Mouse (Mus musculus) T-cell, adult 2 months (primary cell): Measurements from ENCODE around the gene Map1lc3b.

Experiments
- DNase-seq: peaks from one replicate; pipeline ENCODE4 v3.0.0; 2022; ENCODE audit warnings: low spot score

Map1lc3b gene

GRCm38 (mm10) chr8:121609251-121609650 lies 19.1 kb downstream of the Map1lc3b start:
- DNase-seq = no peak

DNA sequence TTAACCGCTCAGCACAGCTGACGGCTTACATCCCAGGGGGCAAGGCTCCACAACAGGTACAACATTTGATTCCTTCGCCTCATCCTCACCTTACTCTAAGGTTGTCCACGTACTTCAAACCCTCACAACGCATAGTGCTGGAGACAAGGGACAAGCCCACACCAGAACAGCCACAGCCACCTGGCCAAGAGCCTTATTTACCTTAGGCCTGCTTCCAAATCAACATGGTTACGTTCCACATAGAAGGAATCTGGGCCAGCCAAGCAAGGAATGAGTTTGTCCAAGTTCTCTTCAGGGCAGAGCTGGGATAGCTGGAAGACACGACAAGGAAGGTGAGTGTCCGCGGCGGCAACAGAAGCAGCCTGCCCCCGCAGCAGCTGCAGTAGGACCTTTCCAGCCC lies 19.8 kb downstream of the Map1lc3b start:
- no peak for DNase-seq

- DNase-seq = no peak
Measured at GRCm38 (mm10) chr8:121613419-121613818, 23.3 kb downstream of the Map1lc3b start.

GRCm38 (mm10) chr8:121619401-121619995 lies 29.3 kb downstream of the Map1lc3b start:
- no peak for DNase-seq

DNA sequence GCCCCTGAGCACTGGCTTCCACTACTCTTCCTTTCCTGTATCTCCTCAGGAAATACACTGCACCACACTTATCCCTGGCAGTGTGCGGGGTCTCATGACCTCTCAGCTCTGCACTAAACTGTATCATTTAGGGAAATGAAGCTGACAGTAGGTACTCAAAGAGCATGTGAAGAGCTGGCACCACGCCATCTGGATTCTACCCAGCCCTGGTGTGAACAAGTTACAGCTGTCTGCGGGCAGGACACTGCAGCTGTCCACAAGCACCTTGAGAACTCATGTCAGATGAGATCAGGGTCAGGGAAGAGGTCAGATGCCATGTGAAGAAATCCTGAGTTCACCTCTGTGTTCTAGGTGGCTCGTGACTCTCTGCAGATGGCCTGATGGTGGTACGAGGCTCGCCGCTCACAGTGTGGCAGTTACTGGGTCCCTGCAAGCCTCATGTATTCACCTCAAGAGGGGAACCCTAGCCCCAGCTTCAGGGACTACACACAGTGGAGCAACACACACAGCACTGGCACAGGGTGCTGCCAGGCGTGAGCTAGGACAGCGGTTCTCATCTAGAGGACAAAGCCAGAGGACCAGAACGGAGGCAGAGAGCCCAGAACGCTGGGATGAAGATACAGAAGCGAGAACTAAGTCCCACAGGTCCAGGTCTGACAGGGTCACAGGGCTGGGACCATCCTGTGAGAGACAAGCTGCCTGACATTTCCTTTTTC lies 30.8 kb downstream of the Map1lc3b start:
- DNase-seq = no peak

DNA sequence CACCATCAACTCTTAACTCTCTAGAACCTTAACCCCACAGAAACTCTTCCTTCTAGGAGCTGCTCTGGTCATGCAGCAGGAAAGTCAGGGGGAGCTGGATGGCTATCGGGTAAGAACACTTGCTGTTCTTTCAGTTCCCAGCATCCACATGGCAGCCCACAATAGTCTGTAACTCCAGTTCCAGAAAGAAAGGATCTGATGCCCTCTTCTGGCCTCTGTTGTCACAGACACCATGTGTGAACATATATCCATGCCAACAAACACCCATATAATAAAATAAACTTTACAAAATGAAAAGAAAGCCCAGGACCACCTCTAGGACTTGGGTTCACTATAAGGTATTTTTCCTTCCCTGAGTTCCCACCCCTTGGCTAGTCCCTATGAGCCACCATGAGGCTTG lies 31.7 kb downstream of the Map1lc3b start:
- DNase-seq = no peak

GRCm38 (mm10) chr8:121623043-121623442 lies 32.9 kb downstream of the Map1lc3b start:
- DNase-seq = no peak

DNA sequence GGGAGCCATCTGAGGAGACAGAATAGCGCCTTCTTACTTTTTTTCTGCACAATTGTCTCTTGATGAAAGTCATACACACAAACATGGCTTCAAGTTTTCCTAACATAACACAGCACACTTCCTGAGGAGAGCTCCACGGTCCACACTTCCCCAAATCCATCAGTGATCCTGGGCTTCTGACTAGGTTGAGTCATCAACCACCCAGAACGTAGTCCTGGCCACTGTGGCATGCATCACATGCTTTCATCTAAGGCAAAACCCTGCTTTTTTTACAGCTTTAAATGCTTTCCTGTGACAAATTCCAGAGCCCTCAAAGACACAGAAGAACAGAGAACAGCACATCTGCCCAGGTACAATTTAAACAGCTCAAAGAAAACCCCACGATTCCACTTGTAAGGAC lies 38.5 kb downstream of the Map1lc3b start:
- DNase-seq = no peak

- no peak for DNase-seq
Measured at GRCm38 (mm10) chr8:121631645-121632071, 41.5 kb downstream of the Map1lc3b start.

DNA sequence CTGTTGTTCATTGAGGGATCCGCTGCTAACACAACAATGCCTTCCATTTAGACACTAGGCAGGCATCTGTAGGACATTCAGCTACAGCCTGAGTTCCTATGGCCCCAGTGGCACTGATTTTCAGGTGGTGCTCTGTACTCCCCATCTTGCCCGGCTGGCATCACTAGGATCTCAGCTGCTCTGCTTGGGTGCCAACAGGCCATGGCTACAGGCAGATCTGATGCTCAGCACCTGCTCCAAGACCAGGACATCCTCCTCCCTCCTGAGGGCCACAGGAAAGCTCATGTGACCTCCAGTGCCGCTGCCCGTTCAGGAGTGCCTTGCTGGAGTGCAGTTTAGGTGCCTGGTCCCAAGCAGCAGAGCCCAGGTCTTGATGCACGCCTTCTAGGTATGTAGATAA lies 42.2 kb downstream of the Map1lc3b start:
- no peak for DNase-seq

DNA sequence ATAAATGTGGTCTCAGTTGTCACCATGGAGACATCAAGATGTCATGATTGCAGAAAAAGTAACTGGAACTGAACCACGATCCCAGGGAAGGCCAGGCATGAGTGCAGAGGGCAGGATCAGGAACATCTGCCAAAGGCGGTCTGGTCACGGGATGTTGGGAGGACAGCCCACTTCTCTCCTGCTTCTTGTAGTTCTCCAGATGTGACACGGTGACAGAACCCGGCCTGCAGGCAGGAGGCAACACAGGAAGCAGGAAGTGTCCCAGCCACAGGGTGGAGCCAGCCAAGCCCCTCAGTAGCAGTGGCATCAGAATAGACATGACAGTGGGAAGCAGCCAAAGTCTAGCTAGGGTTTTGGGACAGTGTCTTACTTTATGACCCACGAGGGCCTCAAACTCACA lies 45.4 kb downstream of the Map1lc3b start:
- DNase-seq = no peak

GRCm38 (mm10) chr8:121636180-121636579 lies 46.0 kb downstream of the Map1lc3b start:
- no peak for DNase-seq

DNA sequence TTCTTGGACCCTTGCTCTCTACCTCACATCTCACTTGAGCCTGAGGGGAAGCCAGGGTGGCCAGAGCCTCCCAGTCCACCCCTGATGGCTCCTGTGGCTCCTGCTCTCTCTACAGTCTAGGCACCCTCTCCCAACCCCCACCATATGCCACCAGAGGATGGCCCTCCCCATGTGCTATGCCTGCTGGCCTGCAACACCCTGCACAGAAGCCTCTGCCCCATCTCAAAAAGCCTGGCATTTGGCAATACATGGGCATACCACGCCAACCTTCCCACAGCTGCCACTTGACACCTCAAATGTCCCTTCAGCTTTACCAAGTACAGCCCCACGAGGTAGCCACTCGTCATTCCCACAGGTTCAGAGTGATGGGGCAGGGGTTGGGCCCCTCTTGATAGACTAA lies 52.6 kb downstream of the Map1lc3b start:
- no peak for DNase-seq

DNA sequence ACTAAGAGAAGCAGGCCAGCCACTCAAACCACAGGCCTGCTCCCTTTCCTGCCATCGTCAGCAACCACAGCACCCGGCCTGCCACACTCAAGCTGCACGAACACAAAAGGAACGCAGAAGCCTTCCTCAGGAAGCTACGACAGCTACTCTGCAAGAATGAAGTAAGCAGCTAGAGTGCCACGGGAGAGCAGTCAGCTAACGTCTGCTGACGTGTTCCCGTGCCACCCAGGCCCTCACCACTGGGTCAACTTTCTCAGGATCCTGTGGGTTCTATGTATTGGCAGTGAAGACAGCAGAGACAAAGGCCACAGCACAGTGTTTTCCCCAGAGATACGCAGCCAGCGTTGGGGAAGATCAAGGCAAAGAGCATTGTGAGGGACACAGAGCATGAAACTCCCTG lies 53.2 kb downstream of the Map1lc3b start:
- no peak for DNase-seq

DNA sequence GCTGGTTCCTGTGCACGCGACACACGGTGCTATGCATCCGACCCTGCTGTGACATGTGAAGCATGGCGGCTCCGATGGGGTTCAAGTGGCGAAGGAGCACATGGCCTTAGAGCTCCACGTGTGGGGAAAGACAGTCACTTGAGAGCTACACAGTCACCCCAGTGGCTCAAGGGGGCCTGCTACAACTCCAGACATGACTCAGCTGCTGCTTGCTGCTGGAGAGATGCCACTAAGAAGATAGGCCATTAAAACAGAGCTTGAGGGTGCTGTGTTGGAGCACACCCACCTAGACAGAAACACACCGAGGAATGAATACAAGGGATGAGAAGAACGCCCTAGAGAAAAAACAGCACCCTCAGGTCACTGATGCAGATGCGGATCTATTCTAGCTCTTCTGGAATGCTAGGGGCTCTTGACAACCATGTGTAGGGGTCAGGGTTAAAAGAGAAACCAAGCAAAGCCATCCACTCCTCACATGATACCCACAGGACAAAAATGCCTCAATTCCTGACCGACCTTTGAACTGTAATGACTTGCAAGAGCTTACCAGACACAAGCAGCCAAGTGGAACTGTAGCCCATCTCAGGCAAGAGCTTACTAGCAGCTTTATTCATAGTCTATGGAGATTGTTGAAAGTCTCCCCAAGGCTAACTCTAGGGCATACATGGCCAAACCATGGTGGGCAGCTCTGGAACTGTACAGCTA lies 57.5 kb downstream of the Map1lc3b start:
- DNase-seq = no peak
